Mouse (Mus musculus): ENCODE data around the gene Galnt9.

GRCm38 (mm10) chr5:110608336-110608735 is 64.2 kb downstream of the Galnt9 start:
- no peak for TF ChIP-seq CTCF (IDR thresholded peaks at IDR 0.05; ENCODE audit: borderline replicate concordance, insufficient read depth, low read length)
- TF ChIP-seq POLR2A (IDR thresholded peaks at IDR 0.05; ENCODE audit: low read depth, low read length), result no peak
